Mouse (Mus musculus): ENCODE results near the gene Ifnl3.

Gene Ifnl3

DNA sequence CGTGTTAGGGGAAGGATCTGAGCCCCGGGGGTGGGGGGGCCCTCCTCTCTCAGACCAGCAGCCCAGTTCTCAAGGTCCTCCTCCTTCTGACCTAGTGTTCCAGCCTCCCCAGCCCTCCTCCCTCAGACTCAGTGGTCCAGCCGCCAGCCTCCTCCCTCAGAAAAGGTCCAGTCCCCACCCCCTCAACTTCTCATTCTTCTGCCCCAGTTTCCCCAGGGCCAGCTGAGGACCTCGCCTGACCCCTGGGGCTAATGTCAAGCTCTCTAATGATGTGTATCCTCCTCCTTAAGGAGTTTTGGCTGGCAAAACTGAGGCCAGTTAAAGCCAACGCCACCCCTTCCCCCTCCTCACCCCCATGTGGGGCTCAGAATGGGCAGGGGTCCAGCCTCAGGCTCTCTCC is 24.5 kb downstream of the Ifnl3 start, which contains the start of gene Nccrp1:
TSS of gene Nccrp1 (minus strand) at position 101 of the 400 bp plus-strand sequence.
- DNase-seq = no peak

GRCm38 (mm10) chr7:28547628-28548027 is 25.0 kb downstream of the Ifnl3 start:
- DNase-seq = no peak

GRCm38 (mm10) chr7:28553076-28553475 is 30.4 kb downstream of the Ifnl3 start:
- no peak for DNase-seq

- DNase-seq = no peak
Measured at GRCm38 (mm10) chr7:28555939-28556535, 33.4 kb downstream of the Ifnl3 start.

GRCm38 (mm10) chr7:28557069-28557468 is 34.4 kb downstream of the Ifnl3 start:
- no peak for DNase-seq

GRCm38 (mm10) chr7:28557708-28558107 is 35.1 kb downstream of the Ifnl3 start:
- no peak for DNase-seq

GRCm38 (mm10) chr7:28558486-28558885 is 35.9 kb downstream of the Ifnl3 start:
- peak; percentile 71 to 78 for DNase-seq

GRCm38 (mm10) chr7:28560856-28561255 is 38.2 kb downstream of the Ifnl3 start:
- DNase-seq = no peak

GRCm38 (mm10) chr7:28561967-28562366 is 39.3 kb downstream of the Ifnl3 start:
- no peak for DNase-seq

DNA sequence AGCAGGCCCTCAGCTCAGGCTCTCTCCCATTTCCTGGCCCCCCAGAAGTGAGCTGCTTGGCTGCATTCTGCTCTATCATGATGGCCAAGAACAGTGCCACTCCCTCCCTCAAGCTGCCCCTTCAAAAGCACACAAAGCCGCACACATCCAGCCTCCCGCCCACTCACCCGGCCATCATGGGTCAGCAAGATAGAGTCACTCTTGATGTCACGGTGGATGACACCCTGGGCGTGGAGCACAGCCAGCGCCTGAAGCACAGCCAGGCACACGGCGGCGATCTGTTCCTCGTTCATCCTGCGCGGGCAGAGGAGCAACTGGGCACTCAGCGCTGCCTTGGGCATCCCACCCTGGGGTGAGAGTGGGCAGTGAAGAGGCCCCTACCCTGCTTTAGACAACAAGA is 39.7 kb downstream of the Ifnl3 start:
- no peak for DNase-seq

GRCm38 (mm10) chr7:28562951-28563350 is 40.3 kb downstream of the Ifnl3 start:
- DNase-seq = no peak

GRCm38 (mm10) chr7:28565407-28565806 is 42.8 kb downstream of the Ifnl3 start:
- DNase-seq = no peak

DNA sequence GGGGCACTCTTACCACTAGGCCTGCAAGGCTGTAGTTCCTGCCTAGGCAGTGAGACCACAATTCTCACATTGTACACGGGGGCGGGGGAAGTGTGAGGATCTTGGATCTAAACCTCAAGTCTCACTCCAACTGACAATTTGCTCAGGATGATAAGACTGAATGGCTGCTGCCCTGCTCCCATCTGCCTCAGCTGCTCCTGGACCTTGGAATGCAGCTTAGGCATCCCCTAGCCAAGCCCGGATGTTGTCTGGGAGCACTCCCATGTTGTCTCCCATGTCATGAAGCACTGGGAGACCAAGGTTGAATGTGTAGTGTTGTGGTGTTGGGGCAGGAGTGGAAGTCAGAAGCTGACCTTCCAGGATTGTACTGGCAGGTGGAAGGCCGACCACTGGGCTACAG is 44.9 kb downstream of the Ifnl3 start:
- no peak for DNase-seq

GRCm38 (mm10) chr7:28568253-28568652 is 45.6 kb downstream of the Ifnl3 start:
- peak; percentile 65 to 76 for DNase-seq

- DNase-seq = peak; percentile 95 to 97
Measured at GRCm38 (mm10) chr7:28570291-28570981, 47.8 kb downstream of the Ifnl3 start.

GRCm38 (mm10) chr7:28570982-28571682 is 48.5 kb downstream of the Ifnl3 start:
- DNase-seq = peak; percentile 70 to 81

GRCm38 (mm10) chr7:28572689-28573088 is 50.1 kb downstream of the Ifnl3 start:
- DNase-seq = no peak

DNA sequence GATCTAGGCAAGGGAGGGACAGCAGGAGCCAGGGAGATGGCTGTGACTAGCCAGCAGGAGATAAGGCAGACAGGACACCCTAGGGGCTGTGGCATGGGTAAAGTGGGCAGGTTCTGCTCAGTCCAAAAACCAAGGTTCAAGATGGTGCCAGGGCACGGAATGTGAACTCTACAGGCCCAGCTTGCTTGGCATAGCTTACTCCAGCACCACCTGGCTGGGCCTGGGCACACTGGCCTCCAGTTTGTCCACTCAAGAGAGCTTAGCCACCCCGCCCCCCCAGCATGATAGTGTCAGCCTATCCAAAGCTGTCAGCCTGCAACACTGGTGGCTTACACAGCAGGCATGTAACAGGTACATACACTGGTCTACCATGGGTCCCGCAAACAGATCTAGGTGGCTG is 50.6 kb downstream of the Ifnl3 start:
- no peak for DNase-seq
